Mouse (Mus musculus) forebrain, postnatal 0 days (tissue): ENCODE data around the gene Vav1. TPM values are rescaled to one million over a fixed set of nuclear protein-coding genes. Genes with fewer than 3 reads are reported as not detected.
A peak's percentile ranks its signal among the peaks of the same experiment; 100 is the strongest.

Experiments
- ATAC-seq: fragments of 200-750 bp; cut with Nextera tagmentation; 2 replicates; pipeline ENCODE4 v1.8.0; 2017; ENCODE audit warnings: mild to moderate bottlenecking, moderate library complexity
- DNase-seq: peaks from one replicate; pipeline ENCODE4 v3.0.0-alpha.2; 2015
- H3K27ac ChIP-seq: fragments of 300-500 bp; sonication (generic); 2 replicates; pipeline ENCODE4 v1.5.1; 2014; ENCODE audit warnings: low read depth, mild to moderate bottlenecking, antibody characterized with exemption, low read length, moderate library complexity, mixed read lengths
- H3K27me3 ChIP-seq: fragments of 300-500 bp; sonication (generic); 2 replicates; pipeline ENCODE4 v1.6.1; 2014; ENCODE audit warnings: mild to moderate bottlenecking, low read length, mixed read lengths; ENCODE audit not compliant: insufficient read depth
- H3K36me3 ChIP-seq: fragments of 300-500 bp; sonication (generic); 2 replicates; pipeline ENCODE4 v1.6.1; 2014; ENCODE audit warnings: mild to moderate bottlenecking, moderate library complexity; ENCODE audit not compliant: insufficient read depth
- H3K4me1 ChIP-seq: fragments of 300-500 bp; sonication (generic); 2 replicates; pipeline ENCODE4 v1.6.1; 2014; ENCODE audit warnings: antibody characterized with exemption; ENCODE audit not compliant: insufficient read depth
- H3K4me2 ChIP-seq: fragments of 300-500 bp; sonication (generic); 2 replicates; pipeline ENCODE4 v1.6.1; 2014; ENCODE audit warnings: low read depth, mild to moderate bottlenecking, moderate library complexity
- H3K4me3 ChIP-seq: fragments of 300-500 bp; sonication (generic); 2 replicates; pipeline ENCODE4 v1.5.1; 2014; ENCODE audit warnings: low read depth, low read length, mixed read lengths
- H3K9ac ChIP-seq: fragments of 300-500 bp; sonication (generic); 2 replicates; pipeline ENCODE4 v1.6.1; 2014; ENCODE audit warnings: mild to moderate bottlenecking
- H3K9me3 ChIP-seq: fragments of 300-500 bp; sonication (generic); 2 replicates; pipeline ENCODE4 v1.6.1; 2016; ENCODE audit warnings: low read length
- CTCF ChIP-seq: sonication (generic); IDR thresholded peaks from 2 replicates; pipeline ENCODE4 v1.5.1; 2016; ENCODE audit warnings: antibody characterized with exemption, control low read depth, low read depth
- WGBS: fragments of 180-500 bp; shearing (Covaris S2); extraction: QIAGEN DNeasy Blood & Tissue Kit; methylation state at CpG from one replicate; pipeline ENCODE4 v1.1.7; 2014; 5-methylcytosine and 5-hydroxymethylcytosine counted together
- polyA plus RNA-seq: library from polyadenylated mRNA; unstranded; fragments of >200 nt; fragmentation: Nextera tagmentation; extraction: Ambion mirVana; gene quantifications from 2 replicates; pipeline ENCODE4 v1.2.1, GENCODE M21; 2015
- total RNA-seq: library from RNA; depleted of rRNA; stranded (reverse); fragments of >200 nt; gene quantifications from 2 replicates; pipeline ENCODE4 v1.2.3, GENCODE M21; 2014; rRNA removed

Gene Vav1
- 2.2 and 2.5 TPM in 2 replicates for total RNA-seq
- 1.6 and 1.8 TPM in 2 replicates for polyA plus RNA-seq

- Histone ChIP-seq H3K9ac (no peak within 1 kb of the TSS), H3K9me3 (no peaks in the 10 kb centered on the region), H3K27ac (no peak within 1 kb of the TSS), H3K4me3 (no peak within 1 kb of the TSS), H3K4me2 (no peak within 1 kb of the TSS), H3K36me3 (no peaks in the 10 kb centered on the region), H3K27me3 (no peaks in the 10 kb centered on the region; the same call in 1 of the 2 replicates), H3K4me1 (0 out of 2 replicates have a peak, but pooled peaks cover 3% of the 10 kb centered on the region)
- no peak for TF ChIP-seq CTCF
- ATAC-seq (no peak), DNase-seq (no peak)
- 76% methylated on average over 26 of the region's 26 CpGs for WGBS
Measured at GRCm38 (mm10) chr17:57278943-57279590, at the start of gene Vav1. Gene Vav1 (plus strand): TSS chr17:57279100.

GRCm38 (mm10) chr17:57229851-57230727, 48.8 kb upstream of the Vav1 start:
- no peaks in the 10 kb centered on the region for H3K36me3 ChIP-seq
- H3K9me3 ChIP-seq: no peaks in the 10 kb centered on the region
- H3K4me1 ChIP-seq: no peaks in the 10 kb centered on the region
- no peak overlapping the region for H3K4me2 ChIP-seq
- no peak for TF ChIP-seq CTCF
- no peak overlapping the region for H3K27ac ChIP-seq
- DNase-seq: no peak
- H3K4me3 ChIP-seq: no peak overlapping the region
- H3K9ac ChIP-seq: no peak overlapping the region
- ATAC-seq: no peak
- 75% methylated on average over 15 of the region's 15 CpGs for WGBS
- H3K27me3 ChIP-seq: no peaks in the 10 kb centered on the region

GRCm38 (mm10) chr17:57230728-57231125, 48.2 kb upstream of the Vav1 start:
- H3K4me3 ChIP-seq: no peak overlapping the region
- TF ChIP-seq CTCF: no peak
- no peaks in the 10 kb centered on the region for H3K27me3 ChIP-seq
- WGBS: 68% methylated on average over 6 of the region's 6 CpGs
- H3K27ac ChIP-seq: no peak overlapping the region
- no peak overlapping the region for H3K4me2 ChIP-seq
- H3K36me3 ChIP-seq: no peaks in the 10 kb centered on the region
- no peak for DNase-seq
- no peaks in the 10 kb centered on the region for H3K9me3 ChIP-seq
- ATAC-seq: no peak
- H3K9ac ChIP-seq: no peak overlapping the region
- H3K4me1 ChIP-seq: no peaks in the 10 kb centered on the region

- H3K4me3 ChIP-seq: no peak overlapping the region
- H3K9me3 ChIP-seq: no peaks in the 10 kb centered on the region
- no peaks in the 10 kb centered on the region for H3K27me3 ChIP-seq
- H3K4me1 ChIP-seq: no peaks in the 10 kb centered on the region
- H3K36me3 ChIP-seq: 0 out of 2 replicates have a peak, but pooled peaks cover under 1% of the 10 kb centered on the region
- no peak overlapping the region for H3K9ac ChIP-seq
- ATAC-seq (no peak), DNase-seq (no peak)
- TF ChIP-seq CTCF: no peak
- no peak overlapping the region for H3K4me2 ChIP-seq
- H3K27ac ChIP-seq: no peak overlapping the region
Measured at GRCm38 (mm10) chr17:57231321-57231771, 47.6 kb upstream of the Vav1 start.

GRCm38 (mm10) chr17:57232200-57232599, 46.7 kb upstream of the Vav1 start:
- DNase-seq (no peak), ATAC-seq (no peak)
- no peaks in the 10 kb centered on the region for H3K4me1 ChIP-seq
- peaks cover 9% of the 10 kb centered on the region; the same call in 1 of the 2 replicates for H3K36me3 ChIP-seq
- no peak for TF ChIP-seq CTCF
- H3K27me3 ChIP-seq: no peaks in the 10 kb centered on the region
- no peak overlapping the region for H3K4me3 ChIP-seq
- H3K4me2 ChIP-seq: no peak overlapping the region
- no peak overlapping the region for H3K27ac ChIP-seq
- H3K9ac ChIP-seq: no peak overlapping the region
- H3K9me3 ChIP-seq: no peaks in the 10 kb centered on the region
- WGBS: 76% methylated on average over 1 of the region's 1 CpGs

- H3K27ac ChIP-seq: no peak overlapping the region
- H3K9me3 ChIP-seq: no peaks in the 10 kb centered on the region
- TF ChIP-seq CTCF: no peak
- no peak overlapping the region for H3K9ac ChIP-seq
- no peak overlapping the region for H3K4me3 ChIP-seq
- H3K36me3 ChIP-seq: peaks cover 14% of the 10 kb centered on the region
- no peaks in the 10 kb centered on the region for H3K27me3 ChIP-seq
- DNase-seq (no peak), ATAC-seq (0 out of 2 replicates have a peak, but pooled peaks have one; percentile 11)
- WGBS: 53% methylated on average over 7 of the region's 7 CpGs
- H3K4me2 ChIP-seq: no peak overlapping the region
- no peaks in the 10 kb centered on the region for H3K4me1 ChIP-seq
Measured at GRCm38 (mm10) chr17:57233038-57233437, 45.9 kb upstream of the Vav1 start.
